Mouse (Mus musculus): ENCODE measurements around the gene Prtn3.

DNA sequence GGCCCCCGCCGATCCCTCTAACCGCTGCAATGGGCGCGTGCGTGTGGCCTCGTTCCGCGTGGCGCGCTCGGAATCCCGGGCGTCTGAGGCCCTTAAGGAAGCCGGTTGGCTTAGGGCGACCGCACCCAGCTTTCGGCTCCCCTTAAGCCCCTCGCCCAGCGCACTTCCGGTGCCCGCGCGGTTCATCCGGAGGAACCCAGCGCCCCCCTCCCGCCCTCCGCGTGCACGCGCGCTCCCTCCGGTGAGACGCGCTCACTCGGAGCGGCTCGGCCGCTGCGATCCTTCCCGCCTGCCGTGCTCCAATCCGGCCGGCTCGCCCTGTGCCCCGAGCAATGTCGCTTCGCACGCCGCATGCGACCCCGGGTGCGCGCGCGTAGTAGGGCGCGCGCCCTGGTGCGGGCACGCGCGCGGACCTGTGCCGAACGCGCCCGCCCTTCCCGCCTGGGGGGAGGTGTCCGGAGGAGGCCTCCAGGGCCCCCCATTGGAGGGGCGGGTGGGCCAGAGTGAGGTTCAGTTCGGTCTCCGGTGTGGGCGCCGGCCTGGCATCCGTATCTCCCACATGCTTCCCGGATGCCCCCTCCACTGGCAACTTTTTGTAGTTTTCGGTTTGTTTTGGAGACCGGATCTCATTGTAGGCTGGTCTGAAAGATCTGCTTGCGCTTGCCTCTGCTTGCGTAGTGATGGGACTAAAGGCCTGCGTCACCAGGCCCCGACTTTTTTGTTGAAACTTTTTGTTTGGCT is 19.3 kb upstream of the Prtn3 start:
- TF ChIP-seq CTCF (IDR thresholded peaks at IDR 0.05) (no peak), EP300 (IDR thresholded peaks at IDR 0.05; ENCODE audit: insufficient read depth, low read depth, low read length) (no peak), POLR2A (IDR thresholded peaks at IDR 0.05; ENCODE audit: insufficient read depth, low read depth, low read length) (no peak)
